Mouse (Mus musculus) stomach, postnatal 0 days (tissue): Measurements from ENCODE around the gene Gm20683. TPM values are rescaled to one million over a fixed set of nuclear protein-coding genes. Genes with fewer than 3 reads are reported as not detected.

ENCODE experiments used
- ATAC-seq: fragments of 200-750 bp; cut with Nextera tagmentation; 2 replicates; pipeline ENCODE4 v1.8.0; 2017; ENCODE audit not compliant: low FRiP score, low TSS enrichment
- DNase-seq: peaks from one replicate; pipeline ENCODE4 v3.0.0-alpha.2; 2016; ENCODE audit warnings: low spot score
- H3K27ac ChIP-seq: fragments of 300-500 bp; sonication (generic); replicated peaks from 2 replicates; pipeline ENCODE4 v1.5.1; 2014; ENCODE audit warnings: mild to moderate bottlenecking, control low read depth
- H3K27me3 ChIP-seq: fragments of 300-500 bp; sonication (generic); 2 replicates; pipeline ENCODE4 v1.6.1; 2014; ENCODE audit warnings: low read length; ENCODE audit not compliant: control insufficient read depth, insufficient read depth
- H3K36me3 ChIP-seq: fragments of 300-500 bp; sonication (generic); 2 replicates; pipeline ENCODE4 v1.6.1; 2014; ENCODE audit warnings: low read length, mixed read lengths; ENCODE audit not compliant: control insufficient read depth, insufficient read depth
- H3K4me1 ChIP-seq: fragments of 300-500 bp; sonication (generic); replicated peaks from 2 replicates; pipeline ENCODE4 v1.6.1; 2014; ENCODE audit warnings: antibody characterized with exemption; ENCODE audit not compliant: control insufficient read depth, insufficient read depth
- H3K4me2 ChIP-seq: fragments of 300-500 bp; sonication (generic); replicated peaks from 2 replicates; pipeline ENCODE4 v1.6.1; 2014; ENCODE audit warnings: low read depth, mild to moderate bottlenecking, control low read depth, moderate library complexity
- H3K4me3 ChIP-seq: fragments of 300-500 bp; sonication (generic); 2 replicates; pipeline ENCODE4 v1.5.1; 2014; ENCODE audit warnings: low read depth, low read length, control low read depth
- H3K9ac ChIP-seq: fragments of 300-500 bp; sonication (generic); 2 replicates; pipeline ENCODE4 v1.6.1; 2014; ENCODE audit warnings: mild to moderate bottlenecking, low read length, control low read depth, mixed read lengths
- H3K9me3 ChIP-seq: fragments of 300-500 bp; sonication (generic); 2 replicates; pipeline ENCODE4 v1.6.1; 2016; ENCODE audit warnings: low read length; ENCODE audit not compliant: control insufficient read depth
- CTCF ChIP-seq: IDR thresholded peaks from 2 replicates; pipeline ENCODE4 v1.5.1; 2016; ENCODE audit warnings: antibody characterized with exemption, low read depth, mild to moderate bottlenecking, moderate library complexity
- EP300 ChIP-seq: optimal IDR thresholded peaks from 2 replicates; pipeline ENCODE3; 2016; ENCODE audit warnings: antibody characterized with exemption
- WGBS: fragments of 180-500 bp; shearing (Covaris S2); extraction: QIAGEN DNeasy Blood & Tissue Kit; methylation state at CpG from one replicate; pipeline ENCODE4 v1.1.7; 2014; 5-methylcytosine and 5-hydroxymethylcytosine counted together
- polyA plus RNA-seq: library from polyadenylated mRNA; unstranded; fragments of >200 nt; fragmentation: Nextera tagmentation; extraction: Ambion mirVana; gene quantifications from 2 replicates; pipeline ENCODE4 v1.2.1, GENCODE M21; 2015

The Gm20683 gene
- polyA plus RNA-seq, 1 experiment from 2014 or later: 1.8 TPM

GRCm38 (mm10) chr17:25825984-25826570 lies 15.5 kb downstream of the Gm20683 start:
- ATAC-seq: no peak
- no peak overlapping the region for H3K9ac ChIP-seq
- peaks cover 14% of the 10 kb centered on the region for H3K36me3 ChIP-seq
- WGBS: 93% methylated on average over 27 of the region's 27 CpGs
- no peak for TF ChIP-seq CTCF
- no peak for TF ChIP-seq EP300
- no peak overlapping the region for H3K27ac ChIP-seq
- no peak overlapping the region for H3K4me2 ChIP-seq
- H3K27me3 ChIP-seq: no peaks in the 10 kb centered on the region
- no peak for DNase-seq
- H3K4me3 ChIP-seq: no peak overlapping the region
- peaks cover 16% of the 10 kb centered on the region for H3K4me1 ChIP-seq
- no peaks in the 10 kb centered on the region for H3K9me3 ChIP-seq

- DNase-seq: no peak
- ATAC-seq: no peak
- Histone ChIP-seq H3K9ac (no peak overlapping the region), H3K9me3 (no peaks in the 10 kb centered on the region), H3K4me1 (peaks cover 16% of the 10 kb centered on the region), H3K27ac (no peak overlapping the region), H3K4me3 (no peak overlapping the region), H3K4me2 (no peak overlapping the region), H3K27me3 (no peaks in the 10 kb centered on the region), H3K36me3 (peaks cover 7% of the 10 kb centered on the region)
- WGBS: 83% methylated on average over 6 of the region's 6 CpGs
- TF ChIP-seq CTCF (no peak), EP300 (no peak)
Observed at GRCm38 (mm10) chr17:25825311-25825710, 16.3 kb downstream of the Gm20683 start.

GRCm38 (mm10) chr17:25824362-25825142 lies 17.0 kb downstream of the Gm20683 start:
- H3K36me3 ChIP-seq: peaks cover 7% of the 10 kb centered on the region
- H3K27ac ChIP-seq: no peak overlapping the region
- peak overlapping the region; percentile 59 for H3K9ac ChIP-seq
- no peaks in the 10 kb centered on the region for H3K27me3 ChIP-seq
- 69% methylated on average over 16 of the region's 17 CpGs for WGBS
- ATAC-seq (no peak), DNase-seq (peak; percentile 13)
- peak overlapping the region; percentile 53 for H3K4me3 ChIP-seq
- no peaks in the 10 kb centered on the region for H3K9me3 ChIP-seq
- no peak for TF ChIP-seq CTCF
- TF ChIP-seq EP300: no peak
- peak overlapping the region; percentile 68 for H3K4me2 ChIP-seq
- H3K4me1 ChIP-seq: peaks cover 13% of the 10 kb centered on the region

- WGBS: under 1% methylated on average over 18 of the region's 18 CpGs
- Histone ChIP-seq H3K36me3 (peaks cover 7% of the 10 kb centered on the region), H3K27ac (0 out of 2 replicates have a peak within 1 kb of the TSS, but pooled peaks have one; percentile 5), H3K4me2 (peak within 1 kb of the TSS; percentile 68), H3K9me3 (no peaks in the 10 kb centered on the region), H3K4me3 (peak within 1 kb of the TSS; percentile 53), H3K9ac (peak within 1 kb of the TSS; percentile 59), H3K4me1 (peaks cover 11% of the 10 kb centered on the region), H3K27me3 (no peaks in the 10 kb centered on the region)
- peak; percentile 70 for DNase-seq
- no peak for TF ChIP-seq CTCF
- no peak for TF ChIP-seq EP300
- peak; percentile 47; the same call in 1 of the 2 replicates for ATAC-seq
Observed at GRCm38 (mm10) chr17:25823452-25823851, 18.1 kb downstream of the Gm20683 start, which contains the start of gene Wdr24. Gene Wdr24, plus strand, starts transcription at chr17:25823627.

- no peaks in the 10 kb centered on the region for H3K9me3 ChIP-seq
- DNase-seq (no peak), ATAC-seq (peak; percentile 28)
- H3K4me1 ChIP-seq: peaks cover 3% of the 10 kb centered on the region
- H3K27ac ChIP-seq: no peak overlapping the region
- no peak overlapping the region for H3K9ac ChIP-seq
- H3K27me3 ChIP-seq: no peaks in the 10 kb centered on the region
- peak overlapping the region; percentile 42; the same call in 1 of the 2 replicates for H3K4me2 ChIP-seq
- H3K4me3 ChIP-seq: 0 out of 2 replicates have a peak overlapping the region, but pooled peaks have one; percentile 6
- 8% methylated on average over 39 of the region's 46 CpGs for WGBS
- no peaks in the 10 kb centered on the region for H3K36me3 ChIP-seq
- TF ChIP-seq EP300 (no peak), CTCF (no peak)
Observed at GRCm38 (mm10) chr17:25818851-25819780, 22.4 kb downstream of the Gm20683 start.
